Mouse (Mus musculus): Measurements from ENCODE around the gene Hspb6.

Hspb6 gene

DNA sequence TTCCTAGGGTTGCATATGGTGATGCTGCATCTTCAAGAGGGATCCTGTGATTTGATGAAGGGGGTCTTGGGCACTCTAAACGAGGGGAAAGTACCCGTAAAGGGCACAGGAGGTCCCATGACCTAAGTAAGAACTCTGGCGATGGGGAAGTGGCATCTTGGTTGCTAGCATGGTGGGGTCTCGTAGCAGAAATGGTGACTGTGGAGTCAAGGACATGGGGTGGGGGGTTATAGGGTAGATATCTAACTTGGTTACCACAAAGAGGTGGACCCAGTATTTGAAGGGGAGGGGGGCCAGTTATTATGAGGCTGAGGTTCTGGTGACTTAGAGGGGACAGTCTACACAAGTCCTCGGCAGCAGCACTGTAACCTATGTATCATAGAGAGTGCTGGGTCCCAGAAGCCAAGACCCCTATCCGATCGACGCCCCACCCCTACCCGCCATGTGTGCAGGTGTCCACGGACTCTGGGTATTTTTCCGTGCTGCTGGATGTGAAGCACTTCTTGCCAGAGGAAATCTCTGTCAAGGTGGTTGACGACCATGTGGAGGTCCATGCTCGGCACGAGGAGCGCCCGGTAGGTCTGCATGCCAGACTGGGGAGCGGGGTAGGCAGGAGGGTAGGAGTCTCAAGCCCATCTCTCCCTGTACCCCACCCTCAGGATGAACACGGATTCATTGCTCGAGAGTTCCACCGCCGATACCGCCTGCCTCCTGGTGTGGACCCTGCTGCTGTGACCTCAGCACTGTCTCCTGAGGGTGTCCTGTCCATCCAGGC is 2.0 kb downstream of the Hspb6 start:
- DNase-seq = no peak

GRCm38 (mm10) chr7:30556894-30557536 is 5.0 kb downstream of the Hspb6 start:
- no peak for DNase-seq

DNA sequence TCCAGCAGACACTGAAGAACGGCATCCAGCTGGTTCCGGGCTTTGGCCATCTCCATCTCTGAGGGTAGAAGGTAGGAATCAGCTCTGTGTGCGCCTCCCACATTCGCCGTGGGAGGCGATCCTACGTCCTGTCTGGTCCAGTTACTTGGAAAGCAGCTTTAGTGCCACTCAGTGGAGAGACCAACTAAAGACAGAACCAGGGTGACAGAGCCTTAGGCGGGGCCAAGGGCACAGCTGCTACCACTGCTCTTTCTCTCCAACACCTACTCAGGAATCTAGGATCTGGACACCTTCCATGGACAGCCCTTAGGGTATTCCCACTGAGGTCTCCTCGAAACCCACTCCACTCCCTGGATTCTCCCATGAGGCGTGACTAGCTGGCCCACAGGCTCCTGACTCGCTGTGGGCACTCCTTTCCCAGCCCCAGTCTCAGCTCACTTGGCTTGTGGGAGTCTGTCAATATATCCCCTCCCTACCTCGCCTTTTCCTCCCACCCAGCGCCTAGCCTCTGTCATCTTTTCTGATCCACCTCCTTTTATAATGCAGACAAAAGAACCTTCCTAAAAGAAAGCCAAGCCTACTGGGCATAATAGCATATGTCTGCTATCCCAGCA is 6.0 kb downstream of the Hspb6 start:
- DNase-seq = no peak

- peak; percentile 56 for DNase-seq
Observed at GRCm38 (mm10) chr7:30558656-30559442, 6.9 kb downstream of the Hspb6 start.

DNA sequence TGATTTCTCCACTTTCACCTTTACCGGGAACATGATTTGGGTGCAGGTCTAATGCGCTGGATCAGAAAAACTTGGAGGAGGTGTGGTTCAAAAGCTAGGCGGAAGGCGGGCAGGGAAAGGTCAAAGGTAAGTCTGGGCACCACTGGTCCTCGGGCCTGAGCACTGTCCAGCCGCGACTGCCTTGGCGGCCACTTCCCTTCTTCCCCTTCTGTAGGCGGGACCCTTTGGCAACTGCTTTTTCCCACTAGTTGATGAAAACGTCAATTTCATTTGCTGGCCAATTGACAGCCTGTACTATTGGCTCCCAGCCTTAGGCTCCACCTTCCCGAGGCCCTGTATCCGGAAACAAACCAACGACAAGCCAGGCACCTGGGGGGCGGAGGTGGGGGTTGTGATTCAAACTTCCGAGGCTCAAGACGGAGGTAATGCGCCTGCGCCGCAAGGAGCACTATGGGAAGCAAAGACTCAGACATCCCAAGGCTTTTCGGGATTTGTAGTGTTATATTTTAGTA is 7.5 kb downstream of the Hspb6 start, which contains the start of gene Lin37:
TSS of gene Lin37 (minus strand) at position 396 of the 512 bp plus-strand sequence.
- DNase-seq = peak; percentile 95

DNA sequence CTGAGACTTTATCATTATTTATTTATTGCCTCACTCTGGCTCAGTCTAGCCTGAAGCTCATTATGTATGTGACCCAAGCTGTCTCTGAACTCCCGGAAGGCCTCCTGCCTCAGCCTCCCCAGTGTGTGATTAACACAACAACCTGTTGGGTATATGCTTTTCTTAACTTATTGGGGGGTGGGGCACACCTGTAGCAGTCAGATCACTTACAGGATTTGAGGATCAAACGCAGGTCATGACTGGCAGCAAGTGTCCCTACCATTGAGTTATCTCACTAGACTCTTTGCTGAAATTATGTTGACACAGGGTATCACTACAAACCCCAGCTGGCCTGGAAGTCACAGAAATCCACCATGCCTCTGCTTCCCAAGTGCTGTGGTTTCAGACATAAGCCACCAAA is 8.3 kb downstream of the Hspb6 start:
- DNase-seq = no peak

- DNase-seq = no peak
Observed at GRCm38 (mm10) chr7:30562526-30563116, 10.6 kb downstream of the Hspb6 start.

DNA sequence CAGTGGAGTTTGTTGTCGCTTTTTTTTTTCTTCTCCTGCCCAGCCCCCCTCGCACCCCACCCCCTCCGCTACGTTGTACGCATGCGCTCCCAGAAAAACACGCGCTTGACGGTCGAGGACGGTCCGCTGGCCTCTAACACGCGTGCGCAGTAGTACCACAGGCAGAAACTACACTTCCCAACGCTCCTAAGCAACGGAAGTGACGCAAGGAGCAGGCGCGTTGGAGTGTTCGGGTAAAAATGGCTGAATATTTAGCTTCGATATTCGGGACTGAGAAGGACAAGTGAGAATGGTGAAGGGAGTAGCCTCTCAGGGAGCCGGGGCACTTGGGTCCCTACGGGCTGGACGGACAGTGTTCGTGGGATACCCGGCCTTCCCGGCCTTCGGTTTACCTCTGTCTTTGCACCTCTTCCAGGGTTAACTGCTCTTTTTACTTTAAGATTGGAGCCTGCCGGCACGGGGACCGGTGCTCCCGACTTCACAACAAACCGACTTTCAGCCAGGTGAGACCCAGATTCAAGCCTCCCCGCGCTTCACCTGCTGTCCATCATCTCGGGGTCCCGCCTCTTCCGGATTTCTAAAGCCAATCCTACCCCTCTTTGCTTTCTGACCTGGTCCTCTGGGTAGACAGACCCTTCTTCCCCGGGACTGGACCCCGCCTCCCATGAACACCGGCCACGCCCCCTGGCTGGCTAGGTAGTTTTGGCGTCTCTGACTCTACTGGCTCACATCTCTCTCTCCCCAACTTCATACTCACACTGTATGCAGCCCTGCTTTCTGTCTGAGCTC is 11.3 kb downstream of the Hspb6 start, which contains the start of the genes U2af1l4, Gm49396 and Psenen:
TSS of gene U2af1l4 (plus strand) at position 185 of the 789 bp plus-strand sequence.
TSS of gene Gm49396 (plus strand) at position 228 of the 789 bp plus-strand sequence.
TSS of gene Psenen (minus strand) at position 511 of the 789 bp plus-strand sequence.
- DNase-seq = peak; percentile 97

DNA sequence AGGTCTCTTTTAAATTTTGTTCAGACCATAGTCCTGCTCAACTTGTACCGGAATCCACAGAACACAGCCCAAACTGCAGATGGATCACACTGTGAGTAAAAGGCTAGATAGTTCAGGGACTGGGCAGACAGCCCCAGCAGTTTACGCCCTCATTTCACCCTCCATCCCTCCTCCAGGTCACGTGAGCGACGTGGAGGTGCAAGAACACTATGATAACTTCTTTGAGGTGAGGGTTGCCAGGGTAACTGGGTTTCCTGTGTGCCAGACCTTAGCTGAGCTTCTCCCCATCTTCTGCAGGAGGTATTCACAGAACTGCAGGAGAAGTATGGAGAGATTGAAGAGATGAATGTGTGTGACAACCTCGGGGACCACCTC is 11.9 kb downstream of the Hspb6 start:
- DNase-seq = no peak

- no peak for DNase-seq
Observed at GRCm38 (mm10) chr7:30564970-30565571, 13.1 kb downstream of the Hspb6 start, which contains the start of gene Igflr1. Gene Igflr1 (plus strand): TSS chr7:30565427.

GRCm38 (mm10) chr7:30566033-30566432 is 14.1 kb downstream of the Hspb6 start:
- DNase-seq = no peak

DNA sequence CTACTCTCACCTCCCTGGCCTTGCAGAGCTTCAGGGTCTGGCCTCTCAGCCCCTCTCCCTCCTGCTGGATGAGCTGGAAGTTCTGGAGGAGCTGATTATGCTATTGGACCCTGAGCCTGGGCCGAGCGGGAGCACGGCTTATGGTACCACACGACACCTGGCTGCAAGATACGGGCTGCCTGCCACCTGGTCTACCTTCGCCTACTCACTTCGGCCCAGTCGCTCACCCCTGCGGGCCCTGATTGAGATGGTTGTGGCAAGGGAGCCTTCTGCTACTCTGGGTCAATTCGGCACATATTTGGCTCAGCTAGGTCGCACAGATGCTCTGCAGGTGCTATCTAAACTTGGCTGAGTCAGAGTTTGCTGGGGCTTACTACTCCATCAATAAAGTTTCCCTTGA is 15.6 kb downstream of the Hspb6 start:
- no peak for DNase-seq

DNA sequence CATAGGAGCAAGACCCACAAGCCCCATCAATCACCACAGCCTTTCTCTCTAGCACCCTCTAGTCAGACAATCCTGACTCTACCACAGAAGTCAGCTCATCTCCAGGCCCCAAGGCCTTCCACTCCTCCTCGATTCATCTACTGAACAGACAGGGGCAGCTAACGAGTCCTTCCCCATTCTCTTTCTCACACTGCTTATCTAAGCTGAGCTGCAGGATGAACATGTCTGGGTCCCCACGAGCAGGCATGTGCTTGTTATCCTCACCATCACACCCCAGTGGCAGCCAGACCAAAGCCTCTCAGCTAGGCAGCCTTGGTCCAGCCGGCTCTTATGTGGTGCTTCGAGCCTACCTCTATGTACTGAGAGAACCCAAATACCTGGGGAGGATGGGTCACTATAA is 20.4 kb downstream of the Hspb6 start:
- DNase-seq = no peak

GRCm38 (mm10) chr7:30572969-30573368 is 21.0 kb downstream of the Hspb6 start:
- DNase-seq = no peak

GRCm38 (mm10) chr7:30579950-30580349 is 28.0 kb downstream of the Hspb6 start:
- no peak for DNase-seq

GRCm38 (mm10) chr7:30581547-30581946 is 29.6 kb downstream of the Hspb6 start:
- DNase-seq = no peak

DNA sequence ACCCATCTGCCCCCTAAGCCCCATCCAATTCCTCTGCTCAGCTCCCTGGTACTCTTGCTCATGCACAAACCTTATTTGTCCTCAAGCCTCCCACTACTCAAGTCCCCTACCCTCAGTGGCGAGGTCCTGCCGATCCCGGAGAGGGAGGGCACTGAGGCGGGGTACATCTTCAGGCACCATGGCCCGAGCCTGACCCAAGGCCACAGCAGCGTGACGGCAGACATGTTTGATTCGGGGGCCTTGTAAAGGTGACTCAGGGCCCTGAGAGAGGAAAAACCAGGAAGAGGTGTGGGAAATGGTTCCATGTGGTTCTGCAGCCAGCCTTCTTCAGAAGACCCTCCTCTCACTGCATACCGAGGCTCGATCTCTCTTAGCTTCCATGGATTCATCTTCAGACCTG is 32.4 kb downstream of the Hspb6 start:
- no peak for DNase-seq

DNA sequence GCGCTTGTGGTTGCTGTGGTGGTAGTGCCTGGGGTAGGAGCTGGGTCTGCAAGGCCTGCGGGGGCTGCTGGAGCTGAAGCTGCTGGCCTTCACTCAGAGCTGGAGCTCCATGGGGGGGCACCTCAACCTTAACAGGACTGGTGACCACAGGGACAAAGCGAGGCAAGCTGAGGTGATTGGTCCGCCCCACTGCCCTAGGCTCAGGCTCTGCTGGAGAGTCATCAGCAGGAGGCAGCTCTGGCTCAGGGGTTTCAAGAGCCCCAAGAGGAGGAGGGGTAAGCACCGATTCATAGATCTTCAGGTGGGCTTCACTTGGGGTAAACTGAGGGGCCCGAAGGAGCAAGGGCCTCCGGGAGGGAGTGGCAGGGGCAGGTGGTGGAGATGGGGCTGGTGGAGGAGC is 33.2 kb downstream of the Hspb6 start:
- DNase-seq = no peak

DNA sequence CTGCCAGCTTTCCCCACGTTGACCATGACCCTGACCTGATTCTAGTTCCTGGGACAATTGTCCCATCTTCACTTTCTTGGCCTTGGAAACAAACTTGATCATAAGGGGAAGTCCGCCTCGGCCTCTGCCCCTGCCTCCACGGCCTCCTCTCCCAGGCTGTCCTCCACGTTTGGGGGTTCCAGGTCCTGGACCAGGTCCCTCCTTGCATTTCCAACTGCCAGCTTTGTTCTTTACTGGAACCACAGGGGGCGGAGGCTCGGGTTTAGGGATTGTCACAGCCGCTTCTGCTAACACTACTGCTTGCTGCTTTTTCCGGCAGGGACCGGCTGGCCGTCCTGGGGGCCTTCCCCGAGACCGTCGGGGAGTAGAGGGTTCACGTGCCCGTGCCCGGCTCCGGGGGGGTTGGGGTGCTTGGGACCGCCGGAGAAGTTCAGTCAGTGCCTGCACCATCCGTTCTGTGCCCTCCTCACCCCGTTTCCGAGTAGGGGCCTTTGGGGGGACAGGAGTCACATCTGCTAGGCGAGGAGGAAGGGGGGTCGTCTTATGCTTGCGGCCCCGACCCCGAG is 34.6 kb downstream of the Hspb6 start:
- no peak for DNase-seq

DNA sequence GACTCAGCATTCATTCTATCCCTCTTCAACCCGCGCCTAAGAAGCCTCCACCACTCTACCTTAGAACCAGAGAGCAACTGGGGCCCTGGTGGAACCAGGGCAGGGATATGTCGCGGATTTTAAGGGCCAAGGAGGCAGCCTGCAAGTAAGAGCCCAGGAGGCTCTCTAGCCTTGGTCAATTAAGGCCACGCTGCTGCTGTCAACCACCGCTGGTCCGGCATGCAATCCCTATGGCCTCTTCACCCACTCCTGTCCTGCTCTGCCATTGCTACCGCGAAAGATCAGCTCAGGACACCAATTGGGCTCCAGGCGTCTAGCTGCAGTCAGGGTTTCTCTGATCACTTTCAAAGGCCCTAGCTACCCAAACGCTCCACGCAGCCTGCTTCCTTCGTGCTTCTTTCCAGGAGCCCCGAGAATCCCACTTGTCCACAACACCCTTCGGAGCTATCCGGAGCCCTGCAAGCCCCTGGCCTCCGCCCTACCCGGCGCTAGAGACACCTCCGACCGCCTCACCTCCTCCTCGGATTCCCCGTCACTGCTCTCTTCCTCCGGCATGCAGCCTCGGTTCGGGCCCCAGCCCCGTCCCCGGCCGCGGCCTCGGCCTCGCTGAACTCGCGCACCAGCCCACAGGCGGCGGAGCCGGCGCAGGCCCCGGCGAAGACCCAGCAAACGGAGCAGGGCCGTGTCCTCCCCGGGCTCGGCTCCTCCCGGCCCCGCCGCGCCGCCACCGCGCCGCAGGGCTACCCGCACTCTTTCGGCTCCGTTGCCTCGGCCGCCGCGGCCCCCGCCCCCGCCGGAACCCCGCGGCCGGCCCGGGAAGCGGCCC is 36.1 kb downstream of the Hspb6 start:
- peak; percentile 59 for DNase-seq
